Mouse (Mus musculus): ENCODE results near the gene Taok1. TPM values are rescaled to one million over a fixed set of nuclear protein-coding genes. Genes with fewer than 3 reads are reported as not detected.

The Taok1 gene
- total RNA-seq, 2 experiments from 2014 or later, result 115 to 127 TPM

DNA sequence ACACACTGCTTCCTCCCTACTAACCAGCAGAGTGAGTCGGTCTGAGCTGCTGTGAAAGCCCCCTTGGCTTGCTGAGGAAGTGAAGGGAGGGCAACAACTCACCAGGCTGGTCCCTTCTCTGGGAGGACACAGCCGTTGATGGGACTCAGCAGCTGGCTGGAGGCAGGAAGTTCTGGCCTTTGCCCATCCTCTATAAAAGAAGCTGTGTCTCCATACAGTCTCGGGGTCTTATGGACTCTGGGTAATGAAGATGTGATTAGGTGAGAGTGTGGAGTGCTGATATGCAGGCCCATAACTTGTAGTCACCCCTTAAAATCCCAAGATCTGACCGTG, 113.3 kb downstream of the Taok1 start:
- no peak for DNase-seq (ENCODE audit: low spot score in 2 of 2)

DNA sequence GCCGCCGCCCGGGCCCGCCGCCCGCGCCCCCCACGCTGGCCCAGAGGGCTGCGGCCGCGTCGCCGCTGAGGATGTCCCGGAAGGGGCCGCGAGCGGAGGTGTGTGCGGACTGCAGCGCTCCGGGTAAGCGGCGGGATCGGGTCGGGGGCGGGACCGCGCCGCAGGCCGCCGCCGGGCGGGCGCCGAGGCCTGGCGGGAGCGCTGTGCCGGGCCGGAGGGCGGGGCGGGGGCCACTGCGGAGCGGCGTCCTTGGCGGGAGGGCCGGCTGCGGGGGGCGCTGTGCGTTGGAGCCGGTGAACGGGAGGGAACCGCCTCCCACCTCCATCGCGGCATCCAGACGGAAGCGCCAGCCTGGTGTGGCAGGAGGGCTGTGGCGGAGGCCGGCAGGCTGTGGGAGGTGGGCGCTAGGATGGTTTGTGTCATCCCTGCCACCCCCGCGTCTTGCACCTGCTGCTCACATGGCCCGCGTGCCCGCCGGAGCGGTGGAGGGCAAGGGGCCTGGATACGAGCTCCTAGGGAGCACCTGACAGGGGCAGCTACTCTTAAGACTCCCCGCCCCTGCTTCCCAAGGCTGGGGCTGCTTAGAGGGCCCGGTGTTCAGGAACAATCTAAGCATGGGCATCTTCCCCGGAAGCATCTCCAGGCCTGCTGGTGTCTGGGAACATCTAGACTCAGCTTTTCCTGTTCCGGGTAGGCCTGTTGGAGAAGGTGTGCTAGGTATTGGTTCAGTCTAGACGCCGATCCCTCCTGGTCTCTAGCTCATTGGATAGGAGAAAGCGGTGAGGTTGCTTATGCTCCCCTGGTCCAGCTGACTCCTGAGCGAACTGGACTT, 113.9 kb downstream of the Taok1 start, which contains the start of gene Git1:
Gene Git1 (plus strand): TSS at position 51 of the 832 bp plus-strand sequence.
- DNase-seq (ENCODE audit: low spot score in 2 of 2), result peak; percentile 64 to 66

DNA sequence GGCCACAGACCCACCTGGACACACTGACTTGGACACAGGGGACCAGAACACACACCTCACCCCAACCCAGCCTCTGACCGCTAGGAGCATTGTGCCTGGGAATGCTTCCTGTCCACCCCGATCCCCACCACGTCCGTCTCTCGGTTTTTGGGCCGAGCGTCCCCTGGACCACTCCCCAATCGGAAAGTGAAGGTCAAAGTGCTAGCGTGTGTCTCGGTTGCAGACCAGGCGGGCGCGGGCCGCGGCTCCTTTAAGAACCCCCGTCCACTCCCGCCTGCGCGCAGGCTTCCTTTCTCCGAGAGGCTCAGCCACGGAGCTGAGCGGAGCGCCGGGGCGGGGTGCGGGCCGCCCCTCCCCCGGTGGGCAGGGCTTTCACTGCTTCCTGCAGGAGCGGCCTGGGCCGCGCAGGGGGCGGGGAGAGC, 114.7 kb downstream of the Taok1 start:
- peak; percentile 84 to 93 for DNase-seq (ENCODE audit: low spot score in 2 of 2)

DNA sequence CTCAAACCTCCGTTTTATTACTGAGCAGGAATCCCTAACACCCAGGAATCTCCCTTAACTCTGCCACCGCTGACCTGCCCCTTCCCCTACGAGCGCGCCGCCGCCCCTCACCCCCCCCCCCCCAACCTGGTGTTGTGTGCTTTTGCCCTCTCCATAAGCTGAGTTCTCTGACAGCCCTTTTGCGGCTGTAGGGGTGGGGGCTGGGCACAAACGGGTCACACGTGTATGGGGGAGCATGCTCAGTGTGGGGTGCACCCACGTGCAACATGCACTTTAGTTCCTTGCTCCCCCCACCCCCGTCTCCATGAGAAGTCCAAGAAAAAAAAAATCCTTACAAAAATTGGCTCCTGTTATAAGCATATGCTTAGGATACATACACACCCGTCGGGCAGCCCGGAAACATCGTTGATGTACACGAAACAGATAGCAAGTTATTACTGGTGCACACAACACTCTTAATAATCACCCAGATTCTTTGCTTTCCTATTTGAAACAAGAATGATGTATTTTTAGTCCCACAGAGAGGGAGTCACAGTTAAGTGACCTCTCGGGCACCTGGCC, 115.2 kb downstream of the Taok1 start:
- DNase-seq (ENCODE audit: low spot score in 2 of 2), result peak in 1 of 2 experiments; percentile 70

DNA sequence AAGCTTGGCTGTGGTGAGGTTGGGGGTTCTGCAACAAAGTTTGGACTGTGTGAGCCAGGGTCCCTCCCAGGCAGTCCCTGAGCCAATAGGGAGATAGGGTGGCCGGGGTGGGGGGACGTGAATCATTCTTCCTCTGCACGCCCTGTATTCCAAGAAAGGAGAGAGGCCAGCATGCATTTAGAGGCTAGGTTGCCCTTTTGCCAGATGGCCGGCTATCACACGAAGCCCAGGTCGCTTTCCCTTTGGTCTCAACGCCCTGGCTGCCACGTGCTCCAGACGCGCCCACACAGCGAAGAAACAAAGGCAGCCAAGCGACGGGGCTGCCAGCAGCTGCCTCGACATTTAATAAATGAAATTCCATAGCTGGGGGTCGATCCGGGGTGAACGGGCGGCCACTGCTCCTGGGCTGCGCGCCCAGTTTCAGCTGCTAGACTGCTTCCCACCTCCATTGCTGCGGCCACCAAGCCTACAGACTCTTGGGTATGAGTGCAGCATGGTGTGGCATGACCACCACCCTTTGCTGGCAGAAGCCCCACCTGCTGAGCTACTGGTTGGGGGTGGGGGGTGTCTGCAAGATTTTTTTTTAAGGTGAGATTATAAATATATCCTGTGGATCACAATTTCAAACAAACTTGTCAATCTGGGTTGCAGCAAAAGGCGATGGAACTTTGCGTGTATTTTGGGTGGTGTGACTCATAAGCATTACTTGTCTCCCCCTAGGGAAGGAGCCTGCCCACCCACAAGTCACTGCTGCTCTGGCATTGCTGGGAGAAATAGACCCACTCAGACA, 115.9 kb downstream of the Taok1 start:
- no peak for DNase-seq (ENCODE audit: low spot score in 2 of 2)

DNA sequence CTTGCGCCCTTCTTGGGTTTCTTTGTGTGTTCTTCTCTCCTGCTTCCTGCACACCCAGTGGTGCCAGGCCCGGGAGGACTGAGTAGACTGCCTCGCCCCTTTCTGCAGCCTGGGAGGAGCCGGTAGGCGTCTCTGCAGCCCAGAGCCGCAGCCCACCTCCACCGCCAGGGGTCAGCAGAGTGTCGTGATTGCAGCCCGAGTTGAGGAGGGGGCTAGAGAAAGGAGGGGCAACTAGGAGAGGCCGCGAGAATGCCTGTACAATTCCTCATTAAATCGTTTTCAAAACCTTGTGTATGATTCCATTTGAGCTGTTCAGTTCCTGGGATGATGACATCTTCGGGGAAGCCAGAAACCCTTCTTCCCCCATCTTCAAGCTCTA, 116.5 kb downstream of the Taok1 start:
- peak; percentile 93 to 94 for DNase-seq (ENCODE audit: low spot score in 2 of 2)

DNA sequence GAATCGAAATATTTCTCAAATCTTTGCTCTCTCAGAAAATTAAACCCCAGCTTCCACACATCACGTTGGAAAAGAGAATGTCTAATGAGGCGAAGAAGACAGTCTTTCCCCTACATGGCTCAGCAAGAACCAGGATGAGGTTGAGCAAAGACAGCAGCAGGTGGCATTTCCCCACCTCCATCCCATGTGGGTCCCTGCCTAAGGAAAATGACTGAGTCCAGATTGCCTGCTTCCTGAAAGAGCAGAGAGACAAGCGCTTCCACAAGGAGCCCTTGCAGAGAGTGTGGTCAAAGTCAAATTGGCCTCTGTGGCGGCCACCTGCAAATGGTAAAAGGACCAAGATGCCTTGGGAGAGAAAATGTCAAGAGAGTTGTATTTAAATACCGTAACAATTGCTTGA, 117.2 kb downstream of the Taok1 start:
- DNase-seq (ENCODE audit: low spot score in 2 of 2), result no peak

DNA sequence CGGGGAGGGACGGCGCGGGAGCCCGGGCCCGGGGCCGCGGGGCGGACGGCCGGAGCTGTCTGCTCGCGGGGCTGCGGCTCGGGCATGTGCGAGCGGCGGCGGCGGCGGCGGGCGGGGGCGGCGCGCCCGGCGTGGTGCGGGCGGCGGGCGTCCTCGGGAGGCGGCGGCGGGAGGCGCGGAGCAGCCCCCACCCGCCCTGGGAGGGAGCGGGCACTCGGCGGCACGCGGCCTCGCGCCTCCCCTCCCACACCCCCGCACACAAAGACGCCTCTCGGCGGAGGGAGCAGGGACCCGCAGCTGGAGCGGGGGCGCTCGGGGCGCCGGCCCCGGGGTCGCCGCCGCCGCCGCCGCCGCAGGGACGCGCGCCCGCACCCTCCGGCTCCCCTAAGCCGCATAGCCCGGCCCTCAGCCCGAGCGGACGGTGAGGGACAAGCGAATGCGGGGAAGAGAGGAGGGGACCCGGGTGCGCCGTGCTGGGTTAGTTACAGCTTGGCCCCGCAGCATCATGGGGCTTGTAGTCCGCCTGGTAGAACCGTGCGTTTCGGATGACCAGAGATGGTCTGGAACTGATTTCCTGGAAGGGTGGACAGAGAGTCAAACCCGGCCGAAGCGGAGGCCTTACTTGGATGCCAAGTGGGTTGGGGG, 117.9 kb downstream of the Taok1 start, which contains the start of gene Ankrd13b:
Gene Ankrd13b (minus strand): TSS at position 88 of the 645 bp plus-strand sequence.
- peak; percentile 76 to 83 for DNase-seq (ENCODE audit: low spot score in 2 of 2)

DNA sequence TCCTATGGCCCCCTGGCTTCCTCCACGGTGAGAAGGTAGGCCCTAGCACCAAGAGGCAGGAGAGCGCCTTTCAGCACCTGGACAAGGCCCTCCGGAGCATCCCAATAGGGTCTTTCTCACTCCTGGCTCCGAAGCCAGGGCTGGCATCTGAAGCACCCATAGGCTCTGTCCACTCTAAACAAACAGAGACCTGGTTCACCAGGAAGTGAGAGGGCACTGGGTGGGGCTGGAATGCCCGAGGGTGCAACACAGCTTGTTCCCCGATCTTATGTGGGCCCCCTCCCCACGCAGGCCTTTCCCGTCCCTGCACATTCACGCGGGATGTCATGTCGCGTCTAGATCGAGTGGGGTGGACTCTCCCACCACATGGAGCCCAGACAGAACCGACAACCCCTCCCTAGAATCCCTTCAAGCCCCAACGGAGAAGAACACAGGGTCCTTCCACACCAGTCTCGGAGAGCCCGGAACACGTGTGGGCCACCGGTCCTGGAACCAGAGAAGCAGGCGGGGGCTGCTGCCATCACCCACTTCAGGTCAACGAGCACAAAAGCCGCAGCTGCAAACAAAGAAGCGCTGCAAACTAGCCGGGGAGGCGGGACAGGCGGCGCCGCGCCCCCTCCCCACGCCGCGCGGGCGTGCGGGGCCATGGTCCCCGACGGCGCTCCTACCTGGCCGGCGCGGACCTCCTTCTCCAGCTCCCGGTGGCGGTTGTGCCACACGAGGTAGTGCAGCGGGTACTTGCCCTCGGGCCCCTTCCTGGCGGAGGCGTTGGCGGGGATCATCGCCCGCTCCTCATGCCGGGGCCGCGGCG, 118.6 kb downstream of the Taok1 start:
- no peak for DNase-seq (ENCODE audit: low spot score in 2 of 2)

DNA sequence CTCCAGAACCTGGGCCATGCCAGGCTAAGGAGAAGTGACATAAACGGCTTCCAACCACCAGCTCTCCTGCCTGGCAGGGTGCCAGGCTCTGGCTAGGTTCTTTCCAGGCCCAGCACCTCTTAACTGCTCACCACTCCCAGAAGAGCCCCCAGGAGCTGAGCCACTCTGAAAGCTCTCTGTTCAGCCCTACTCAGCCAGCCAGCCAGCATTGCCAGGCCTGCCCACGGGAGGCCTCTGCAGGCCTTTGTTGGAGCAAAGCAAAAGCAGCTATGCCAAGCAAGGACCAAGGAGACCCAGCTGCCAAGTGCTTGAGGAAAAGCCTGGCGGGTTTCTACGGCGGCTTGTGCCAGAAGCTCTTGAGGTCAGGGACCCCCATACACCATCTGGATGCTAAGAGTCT, 120.8 kb downstream of the Taok1 start:
- DNase-seq (ENCODE audit: low spot score in 2 of 2), result peak; percentile 56 to 76

DNA sequence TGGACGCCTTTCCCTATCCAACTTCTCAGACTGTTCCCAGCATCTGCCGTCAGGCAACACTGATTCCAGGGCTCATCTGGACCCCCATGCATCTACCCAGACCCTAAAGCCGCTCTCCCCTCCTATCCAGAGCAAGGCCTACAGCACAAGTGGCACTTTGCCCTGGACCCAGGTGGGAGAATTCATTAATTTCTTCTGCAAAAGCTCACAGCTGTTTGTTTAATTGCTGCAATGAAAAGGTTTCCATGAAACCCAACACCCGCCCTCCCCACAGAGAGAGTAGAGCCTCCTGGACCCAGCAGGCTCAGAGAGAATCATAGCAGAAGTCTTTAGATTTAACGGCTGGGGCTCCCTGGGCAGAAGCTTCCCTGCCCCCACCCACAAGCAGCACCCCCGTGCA, 122.4 kb downstream of the Taok1 start:
- no peak for DNase-seq (ENCODE audit: low spot score in 2 of 2)

DNA sequence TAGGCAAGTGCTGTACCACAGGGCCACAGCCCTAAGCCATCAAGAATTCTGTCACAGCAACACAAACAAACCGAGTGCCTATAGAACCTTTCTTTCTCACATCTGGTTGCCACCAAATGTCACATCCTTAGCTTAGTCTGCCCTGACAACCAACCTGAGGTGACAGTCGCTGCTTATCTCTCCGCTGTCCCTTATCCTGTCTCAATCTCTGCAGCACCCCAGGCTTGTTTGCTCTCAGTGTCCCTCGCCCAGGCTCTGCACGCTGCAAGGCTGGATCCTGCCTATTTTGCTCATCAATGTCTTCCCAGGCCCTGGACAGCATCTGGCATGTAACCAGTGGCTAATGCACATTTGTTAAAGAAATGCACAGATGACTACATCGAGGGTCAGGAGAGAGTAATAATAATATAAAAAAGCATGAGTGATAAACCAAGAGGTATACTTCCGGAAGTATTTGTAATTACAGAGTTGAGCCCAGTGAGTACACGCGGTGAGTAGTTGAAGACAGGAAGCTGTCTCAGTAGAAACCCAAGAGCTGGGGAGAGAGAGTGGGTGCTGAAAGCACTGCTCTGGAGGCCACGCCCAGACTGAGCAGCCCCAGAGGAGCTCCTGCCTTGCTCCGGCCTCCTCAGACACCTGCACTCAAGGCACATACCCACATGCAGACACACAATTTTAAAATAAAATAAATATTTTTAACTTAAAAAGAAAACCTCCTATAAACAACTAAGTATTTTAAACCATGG, 123.9 kb downstream of the Taok1 start:
- DNase-seq (ENCODE audit: low spot score in 2 of 2), result no peak

DNA sequence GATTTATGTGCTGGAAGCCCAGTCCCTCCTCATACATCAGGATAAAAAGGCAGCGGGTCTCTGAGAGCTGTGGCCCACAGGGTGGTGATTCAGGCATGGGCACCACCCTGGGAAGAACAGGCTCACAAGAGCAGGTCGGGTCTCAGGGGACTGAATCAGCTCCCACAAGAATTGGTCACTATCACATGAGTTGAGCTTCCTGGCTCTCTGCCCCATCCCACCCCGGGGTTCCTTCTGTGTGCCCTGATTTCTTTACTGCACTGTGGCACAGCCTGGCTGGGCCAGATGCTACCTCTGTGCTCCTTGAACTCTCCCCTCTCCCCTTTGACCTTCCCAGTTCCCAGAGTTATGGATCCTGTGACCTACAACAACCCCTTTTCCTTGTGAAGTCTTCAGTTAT, 124.6 kb downstream of the Taok1 start:
- DNase-seq (ENCODE audit: low spot score in 2 of 2), result no peak

Other genes with a start within 250 kb of the Taok1 start
- 10 to 100 TPM; 11.4 to 17.0 TPM for gene Coro6, start 145.4 kb downstream of the Taok1 start, total RNA-seq (2021)
- gene Ankrd13b, start 118.1 kb downstream of the Taok1 start, total RNA-seq (2021), result 100 to 1,000 TPM; 122 TPM
- gene Git1, start 114.3 kb downstream of the Taok1 start, total RNA-seq (2021), result 100 to 1,000 TPM; 164 to 177 TPM
- gene Abhd15, start 92.7 kb downstream of the Taok1 start, total RNA-seq (2021), result 1 to 10 TPM; 1.9 to 2.4 TPM
- 1 to 10 TPM; 5.8 to 6.7 TPM for gene Trp53i13, start 91.8 kb downstream of the Taok1 start, total RNA-seq (2021)
- gene Gm10392, start 88.6 kb downstream of the Taok1 start, total RNA-seq (2021), result not detected
- 10 to 100 TPM; 78.2 to 87.1 TPM for gene Nufip2, start 78.3 kb upstream of the Taok1 start, total RNA-seq (2021)
- not detected for gene Cryba1, start 117.5 kb upstream of the Taok1 start, total RNA-seq (2021)
- gene Myo18a, start 155.4 kb upstream of the Taok1 start, total RNA-seq (2021), result 100 to 1,000 TPM; 159 to 173 TPM
- not detected for gene Gm10277, start 179.9 kb upstream of the Taok1 start, total RNA-seq (2021)